Mouse (Mus musculus): ENCODE measurements around the gene Gm42791. TPM values are rescaled to one million over a fixed set of nuclear protein-coding genes. Genes with fewer than 3 reads are reported as not detected.

Gene Gm42791
- total RNA-seq, 1 experiment from 2014 or later, result not detected

DNA sequence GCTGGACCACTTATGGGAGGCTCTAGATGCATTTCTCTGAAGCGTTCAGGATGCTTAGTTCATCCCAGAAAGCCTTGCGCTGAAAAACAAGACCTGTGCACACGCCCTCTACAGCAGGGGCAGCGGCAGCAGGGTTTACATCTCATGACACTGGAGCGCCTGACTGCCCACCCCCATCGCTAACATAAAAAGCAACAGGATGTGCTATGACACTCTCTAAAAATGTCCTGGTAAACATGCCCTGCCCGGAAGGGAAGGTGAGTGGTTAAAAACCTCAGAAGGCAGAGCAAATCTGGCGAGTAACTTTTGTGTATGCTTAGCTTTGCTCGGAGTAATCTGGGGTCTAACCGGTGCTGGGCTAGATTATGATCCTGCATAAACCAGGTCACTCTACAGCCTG lies 128.4 kb downstream of the Gm42791 start:
- peak; percentile 85 for ATAC-seq (replicated peaks; ENCODE audit: insufficient number of reproducible peaks, low FRiP score, low TSS enrichment, poor library complexity, severe bottlenecking)

DNA sequence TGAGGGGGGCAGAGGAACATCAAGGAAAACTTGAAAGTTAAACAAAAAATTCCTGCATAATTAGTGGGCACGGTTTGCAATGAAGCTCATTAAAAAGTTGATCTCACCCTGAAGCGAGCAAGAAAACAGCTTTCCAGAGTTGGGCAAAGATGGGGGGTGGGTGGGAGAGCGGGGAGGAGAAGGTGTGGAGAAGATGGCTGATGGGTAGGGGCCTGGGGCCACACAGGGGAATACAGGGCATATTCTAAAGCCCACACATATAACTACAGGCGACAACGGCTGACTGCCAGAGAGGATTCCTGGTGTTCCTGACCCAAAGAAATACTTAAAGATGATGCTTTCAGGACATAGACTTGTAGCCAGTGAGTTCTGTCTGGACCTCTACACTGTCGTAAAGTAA lies 131.5 kb downstream of the Gm42791 start:
- no peak for ATAC-seq (replicated peaks; ENCODE audit: insufficient number of reproducible peaks, low FRiP score, low TSS enrichment, poor library complexity, severe bottlenecking)

DNA sequence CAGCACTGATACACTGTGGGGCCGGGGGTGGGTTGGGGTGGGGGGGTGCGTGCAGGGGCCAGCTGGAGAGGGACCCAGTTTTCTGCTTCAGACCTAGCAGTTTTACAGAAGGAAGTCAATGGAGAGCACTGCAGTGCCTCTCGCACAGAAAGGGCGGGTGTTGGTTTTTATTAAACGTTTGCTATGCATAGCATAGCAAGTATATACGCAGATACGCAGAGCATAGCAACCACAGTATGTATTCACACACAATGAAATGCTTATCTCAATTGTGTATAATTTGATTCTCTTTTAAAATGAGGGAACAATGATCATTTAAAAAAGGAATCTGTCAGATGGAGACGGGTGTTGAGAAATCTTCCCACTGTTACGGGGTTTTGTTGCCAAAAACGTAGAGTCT lies 132.1 kb downstream of the Gm42791 start:
- ATAC-seq (replicated peaks; ENCODE audit: insufficient number of reproducible peaks, low FRiP score, low TSS enrichment, poor library complexity, severe bottlenecking), result no peak

DNA sequence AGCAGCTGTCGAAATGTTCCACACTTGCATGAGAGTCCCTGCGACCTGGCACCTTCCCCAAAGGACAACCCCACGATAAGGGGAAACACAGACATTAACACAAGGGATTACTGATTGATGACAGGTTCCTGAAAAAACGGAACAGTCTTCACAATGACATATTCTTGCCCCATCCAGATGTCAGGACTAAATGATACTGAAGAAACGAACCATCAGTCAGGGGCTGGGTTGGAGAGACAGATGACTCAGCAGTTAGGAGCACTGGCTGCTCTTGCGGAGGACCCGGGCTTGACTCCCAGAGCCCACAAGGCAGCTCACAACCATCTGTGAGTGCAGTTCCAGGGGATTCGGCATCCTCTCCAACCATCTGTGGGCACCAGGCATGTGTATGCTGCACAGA lies 132.8 kb downstream of the Gm42791 start:
- ATAC-seq (replicated peaks; ENCODE audit: insufficient number of reproducible peaks, low FRiP score, low TSS enrichment, poor library complexity, severe bottlenecking), result no peak

DNA sequence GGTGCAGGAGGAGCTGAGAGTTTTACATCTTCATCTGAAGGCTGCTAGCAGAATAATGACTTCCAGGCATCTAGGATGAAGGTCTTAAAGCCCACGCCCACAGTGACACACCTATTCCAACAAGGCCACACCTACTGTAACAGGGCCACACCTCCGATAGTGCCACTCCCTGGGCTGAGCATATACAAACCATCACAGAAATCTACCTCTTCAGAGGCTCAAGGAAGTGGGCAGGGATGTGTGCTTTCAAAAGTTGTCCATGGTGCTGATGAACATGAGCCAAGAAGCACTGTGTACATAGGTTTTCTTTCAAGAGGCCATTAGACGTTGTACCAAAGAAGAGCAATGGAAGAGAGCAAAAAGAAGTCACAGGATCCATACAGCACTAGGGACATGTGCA lies 137.4 kb downstream of the Gm42791 start:
- ATAC-seq (replicated peaks; ENCODE audit: insufficient number of reproducible peaks, low FRiP score, low TSS enrichment, poor library complexity, severe bottlenecking), result no peak

DNA sequence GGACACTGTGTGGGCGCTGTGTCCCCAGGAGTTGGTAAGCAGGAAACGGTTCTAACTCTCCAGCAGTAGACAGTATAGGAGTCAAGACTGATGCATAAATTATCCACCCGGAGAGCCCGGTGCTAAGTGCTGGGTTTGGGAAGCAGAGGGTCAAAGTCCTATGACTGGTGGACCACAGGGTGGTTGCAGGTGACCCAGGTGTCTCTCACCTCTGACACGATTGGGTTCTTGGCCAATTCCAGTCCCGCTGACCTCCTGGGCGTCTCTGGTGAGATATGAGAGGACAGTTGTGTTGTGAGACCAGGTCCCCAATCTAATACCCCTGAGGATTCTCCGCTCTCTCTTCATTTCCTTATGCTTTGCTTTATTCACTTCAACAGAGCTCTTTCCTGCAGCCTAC lies 139.9 kb downstream of the Gm42791 start:
- no peak for ATAC-seq (replicated peaks; ENCODE audit: insufficient number of reproducible peaks, low FRiP score, low TSS enrichment, poor library complexity, severe bottlenecking)

DNA sequence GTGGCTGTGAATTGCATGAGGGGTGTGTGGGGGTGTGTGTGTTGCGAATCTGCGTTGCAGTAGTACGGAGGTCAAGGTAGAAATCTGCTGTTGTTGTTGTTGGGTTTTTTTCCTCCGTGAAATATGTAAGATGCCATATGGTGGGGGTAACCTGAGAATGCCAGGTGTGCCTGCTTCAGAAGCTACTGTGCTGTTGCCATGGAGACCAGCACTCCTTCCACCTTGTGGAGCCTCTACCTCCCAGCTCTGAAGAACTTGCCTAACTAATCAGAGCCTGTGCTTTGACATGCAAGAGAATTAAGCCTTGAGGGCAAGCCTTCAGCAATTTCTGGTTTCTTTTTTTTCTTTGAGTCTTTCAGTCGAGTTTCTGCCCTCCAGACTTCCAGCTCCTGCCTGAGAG lies 140.8 kb downstream of the Gm42791 start:
- ATAC-seq (replicated peaks; ENCODE audit: insufficient number of reproducible peaks, low FRiP score, low TSS enrichment, poor library complexity, severe bottlenecking), result no peak

DNA sequence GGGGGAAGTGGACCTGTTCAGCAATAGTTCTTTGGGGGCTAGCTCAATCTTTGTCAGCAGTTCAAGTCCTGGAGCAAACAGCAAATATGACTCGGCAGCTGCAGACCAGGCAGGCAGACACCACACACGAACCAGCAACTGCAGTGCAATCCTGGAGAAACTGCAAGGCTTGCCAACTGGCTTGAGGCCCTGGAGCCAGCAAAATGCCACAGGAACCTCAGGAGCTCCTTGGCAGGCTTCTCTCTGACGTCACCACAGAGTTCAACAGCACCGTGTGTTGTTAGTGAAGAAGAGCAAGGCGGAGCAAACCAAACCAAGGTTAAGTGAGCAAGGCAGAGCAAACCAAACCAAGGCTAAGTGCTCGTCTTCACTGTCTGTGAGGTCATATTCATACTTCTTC lies 145.4 kb downstream of the Gm42791 start:
- ATAC-seq (replicated peaks; ENCODE audit: insufficient number of reproducible peaks, low FRiP score, low TSS enrichment, poor library complexity, severe bottlenecking), result no peak

DNA sequence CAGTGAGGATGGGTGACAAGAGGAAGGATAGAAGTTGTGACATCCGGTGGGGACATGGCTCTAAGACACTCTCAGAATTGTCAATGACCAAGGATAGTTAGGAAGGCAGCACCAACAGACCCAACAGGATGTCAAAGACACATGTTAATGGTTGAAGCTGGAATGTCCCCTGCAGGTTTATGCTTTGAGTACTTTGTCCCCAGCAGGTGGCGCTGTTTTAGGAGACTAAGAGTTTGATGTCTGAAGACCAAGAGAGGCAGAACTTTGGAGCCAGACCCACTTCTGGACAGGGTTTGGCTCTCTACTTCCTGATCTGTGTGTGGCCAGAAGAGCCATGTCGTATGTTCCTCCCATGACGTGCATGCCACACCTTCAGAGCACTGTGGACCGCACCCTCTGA lies 147.9 kb downstream of the Gm42791 start:
- ATAC-seq (replicated peaks; ENCODE audit: insufficient number of reproducible peaks, low FRiP score, low TSS enrichment, poor library complexity, severe bottlenecking), result no peak

Other genes starting within 250 kb of the Gm42791 start
- 1.5 to 4.8 TPM (median 4.6 TPM) in 3 replicates for gene Katnal1, start 65.8 kb downstream of the Gm42791 start, total RNA-seq (2017)
- gene Uspl1, start 189.2 kb upstream of the Gm42791 start, total RNA-seq (2017), result 55.5 to 70.2 TPM (median 59.1 TPM) in 3 replicates
- 536 to 650 TPM (median 623 TPM) in 3 replicates for gene Hmgb1, start 189.3 kb upstream of the Gm42791 start, total RNA-seq (2017)

Data from monocyte, adult 5-6 weeks (primary cell).